In the genomic region with DNA sequence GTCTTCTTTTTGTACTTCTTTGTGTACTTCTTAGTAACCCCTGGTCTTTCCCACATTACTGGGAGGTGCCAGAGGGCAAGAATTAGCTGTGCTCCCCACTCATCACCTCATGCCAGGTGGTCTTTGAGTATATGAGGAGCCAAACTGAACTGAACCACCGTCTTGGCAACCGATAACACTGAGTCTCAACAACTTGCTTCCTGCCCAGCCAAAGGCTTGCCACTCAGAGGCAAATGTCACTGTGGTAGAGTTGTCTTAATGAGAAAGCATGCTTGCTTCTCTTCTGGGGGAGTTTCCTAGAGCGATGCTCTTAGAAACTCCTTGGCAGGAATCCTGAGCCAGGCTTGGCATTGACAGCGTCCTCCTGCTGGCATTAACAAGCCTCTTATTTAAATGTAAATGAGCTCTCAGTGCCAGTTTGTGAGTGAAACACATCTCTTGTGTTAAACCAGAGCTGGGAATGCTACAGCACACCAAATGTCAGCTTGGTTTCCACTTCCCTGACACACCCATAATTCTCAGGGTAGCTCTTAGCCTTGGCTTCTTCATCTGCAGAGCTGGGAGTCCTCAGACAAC, we compare ENCODE assay signal across 9 mouse cellular contexts.
DNase-seq lines count a peak whose midpoint lies in the region; ATAC-seq and TF ChIP-seq lines count a peak whose summit lies in the region.
"Had no signal": no experiment of that assay in that cellular context is flagged by ENCODE, and none has a peak within 500 bp of the region (broad histone marks: within the 10 kb centered on the region; RNA-seq: fewer than 3 reads in every experiment).

No protein-coding gene starts in this region.

- H3K4me2 ChIP-seq in heart, embryonic 12.5 days = no peak overlapping the region

- H3K4me3 ChIP-seq in testis, adult 2 months (ENCODE audit: control insufficient read depth, low read depth, low read length) = no peak overlapping the region
- no peak overlapping the region for H3K4me3 ChIP-seq in heart, embryonic 12.5 days

- 74% methylated on average over 4 of the region's 4 CpGs for WGBS in heart, embryonic 12.5 days

- no peaks in the 10 kb centered on the region for H3K9me3 ChIP-seq in heart, embryonic 12.5 days (replicated peaks)

- no peaks in the 10 kb centered on the region for H3K36me3 ChIP-seq in testis, adult 2 months (ENCODE audit: control insufficient read depth, insufficient read depth, low read length)
- H3K36me3 ChIP-seq in heart, embryonic 12.5 days = no peaks in the 10 kb centered on the region

- no peak for ATAC-seq in heart, embryonic 12.5 days (ENCODE audit: insufficient number of reproducible peaks, low FRiP score)
- ATAC-seq in activated CD4-positive, CD25-positive, alpha-beta regulatory T cell, adult 4 months = no peak
- ATAC-seq: Patski had no signal

- no peak overlapping the region for H3K9ac ChIP-seq in heart, embryonic 12.5 days

- H3K4me1 ChIP-seq in testis, adult 2 months (ENCODE audit: control insufficient read depth, insufficient read depth, low read length) = no peaks in the 10 kb centered on the region
- H3K4me1 ChIP-seq in heart, embryonic 12.5 days (replicated peaks) = peaks cover 8% of the 10 kb centered on the region; the same call in 1 of the 2 replicates

- TF ChIP-seq POLR2A in testis, adult 2 months (IDR thresholded peaks at IDR 0.05; ENCODE audit: control insufficient read depth, low read depth, low read length) = no peak

- peak; percentile 31 for DNase-seq in 416B (ENCODE audit: low read depth)
- DNase-seq in brain, adult 2 months (ENCODE audit: low read depth, low spot score) = peak; percentile 93
- peak; percentile 71 to 77 for DNase-seq in frontal cortex, postnatal 10 days (ENCODE audit: low spot score in 2 of 2)
- DNase-seq in left cerebral cortex, adult 8-10 months (ENCODE audit: low spot score in 2 of 2) = peak; percentile 13 to 82
- no peak for DNase-seq in lung, postnatal 10 days

- TF ChIP-seq CTCF in testis, adult 2 months (IDR thresholded peaks at IDR 0.05; ENCODE audit: control insufficient read depth, insufficient read depth, insufficient replicate concordance, low read depth, low read length) = no peak

- no peaks in the 10 kb centered on the region for H3K27me3 ChIP-seq in testis, adult 2 months (ENCODE audit: control insufficient read depth, insufficient read depth, low read length)
- no peaks in the 10 kb centered on the region for H3K27me3 ChIP-seq in heart, embryonic 12.5 days (replicated peaks)
- H3K27me3 ChIP-seq: Patski had no signal

- H3K27ac ChIP-seq in testis, adult 2 months (ENCODE audit: control insufficient read depth, insufficient read depth, low read depth, low read length) = peak overlapping the region; percentile 39; the same call in 1 of the 2 replicates
- no peak overlapping the region for H3K27ac ChIP-seq in heart, embryonic 12.5 days (ENCODE audit: poor library complexity, severe bottlenecking)
